Mouse (Mus musculus) right cerebral cortex, postnatal 14 days (tissue): ENCODE data around the gene Slc16a4.
"Not testable (repeated sequence)": the region's sequence is repeated elsewhere in the genome, so short reads cannot be mapped to it uniquely, and the experiment has no call there.

Experiments
- DNase-seq: peaks from one replicate; pipeline ENCODE4 v3.0.0; 2022

The Slc16a4 gene

GRCm38 (mm10) chr3:107296917-107297316 lies 5.9 kb downstream of the Slc16a4 start:
- not testable (repeated sequence) for DNase-seq

GRCm38 (mm10) chr3:107317338-107317737 lies 26.3 kb downstream of the Slc16a4 start:
- no peak for DNase-seq

GRCm38 (mm10) chr3:107321141-107321540 lies 30.1 kb downstream of the Slc16a4 start:
- DNase-seq = no peak

- DNase-seq = no peak
Observed at GRCm38 (mm10) chr3:107321776-107322175, 30.7 kb downstream of the Slc16a4 start.

- no peak for DNase-seq
Observed at GRCm38 (mm10) chr3:107326442-107326841, 35.4 kb downstream of the Slc16a4 start.

- no peak for DNase-seq
Observed at GRCm38 (mm10) chr3:107330503-107331424, 39.7 kb downstream of the Slc16a4 start.

- DNase-seq = no peak
Observed at GRCm38 (mm10) chr3:107331746-107332126, 40.7 kb downstream of the Slc16a4 start.

GRCm38 (mm10) chr3:107332127-107332959 lies 41.3 kb downstream of the Slc16a4 start:
- DNase-seq = peak; percentile 60

- peak; percentile 91 for DNase-seq
Observed at GRCm38 (mm10) chr3:107332960-107333380, 41.9 kb downstream of the Slc16a4 start.

- DNase-seq = peak; percentile 92
Observed at GRCm38 (mm10) chr3:107333381-107334201, 42.6 kb downstream of the Slc16a4 start, which contains the start of gene Rbm15. Rbm15 (minus strand) TSS chr3:107333673.

GRCm38 (mm10) chr3:107334202-107334934 lies 43.3 kb downstream of the Slc16a4 start:
- DNase-seq = no peak

GRCm38 (mm10) chr3:107343971-107344370 lies 52.9 kb downstream of the Slc16a4 start:
- DNase-seq = no peak

GRCm38 (mm10) chr3:107345033-107345725 lies 54.1 kb downstream of the Slc16a4 start:
- no peak for DNase-seq

GRCm38 (mm10) chr3:107349006-107349405 lies 58.0 kb downstream of the Slc16a4 start:
- DNase-seq = no peak

- no peak for DNase-seq
Observed at GRCm38 (mm10) chr3:107351706-107352105, 60.7 kb downstream of the Slc16a4 start.

- no peak for DNase-seq
Observed at GRCm38 (mm10) chr3:107355618-107356260, 64.7 kb downstream of the Slc16a4 start.

- peak; percentile 87 for DNase-seq
Observed at GRCm38 (mm10) chr3:107356964-107357441, 66.0 kb downstream of the Slc16a4 start.

- DNase-seq = no peak
Observed at GRCm38 (mm10) chr3:107357700-107358234, 66.7 kb downstream of the Slc16a4 start.

GRCm38 (mm10) chr3:107360341-107360740 lies 69.3 kb downstream of the Slc16a4 start:
- DNase-seq = no peak
